Mouse (Mus musculus) hindbrain, embryonic 12.5 days (tissue): Measurements from ENCODE around the gene Prss12. TPM values are rescaled to one million over a fixed set of nuclear protein-coding genes. Genes with fewer than 3 reads are reported as not detected.
"Not testable (repeated sequence)": the region's sequence is repeated elsewhere in the genome, so short reads cannot be mapped to it uniquely, and the experiment has no call there.

ENCODE experiments used
- ATAC-seq: fragments of 200-750 bp; cut with Nextera tagmentation; 2 replicates; pipeline ENCODE4 v1.8.0; 2017; ENCODE audit warnings: moderate TSS enrichment; ENCODE audit not compliant: low FRiP score
- H3K27ac ChIP-seq: fragments of 300-500 bp; sonication (generic); 2 replicates; pipeline ENCODE4 v1.5.1; 2016; ENCODE audit warnings: mild to moderate bottlenecking
- H3K27me3 ChIP-seq: fragments of 300-500 bp; sonication (generic); 2 replicates; pipeline ENCODE4 v1.6.1; 2016; ENCODE audit warnings: mild to moderate bottlenecking
- H3K36me3 ChIP-seq: fragments of 300-500 bp; sonication (generic); 2 replicates; pipeline ENCODE4 v1.6.1; 2016; ENCODE audit warnings: mild to moderate bottlenecking
- H3K4me1 ChIP-seq: fragments of 300-500 bp; sonication (generic); 2 replicates; pipeline ENCODE4 v1.6.1; 2016
- H3K4me2 ChIP-seq: fragments of 300-500 bp; sonication (generic); replicated peaks from 2 replicates; pipeline ENCODE4 v1.6.1; 2016; ENCODE audit warnings: mild to moderate bottlenecking
- H3K4me3 ChIP-seq: fragments of 300-500 bp; sonication (generic); 2 replicates; pipeline ENCODE4 v1.5.1; 2016; ENCODE audit warnings: mild to moderate bottlenecking
- H3K9ac ChIP-seq: fragments of 300-500 bp; sonication (generic); 2 replicates; pipeline ENCODE4 v1.6.1; 2016; ENCODE audit warnings: mild to moderate bottlenecking, moderate library complexity
- H3K9me3 ChIP-seq: fragments of 300-500 bp; sonication (generic); replicated peaks from 2 replicates; pipeline ENCODE4 v1.6.1; 2016; ENCODE audit warnings: mild to moderate bottlenecking
- WGBS: fragments of 180-500 bp; shearing (Covaris S2); methylation state at CpG from one replicate; pipeline ENCODE4 v1.1.7; 2016; 5-methylcytosine and 5-hydroxymethylcytosine counted together
- polyA plus RNA-seq: library from polyadenylated mRNA; unstranded; fragments of >200 nt; fragmentation: Nextera tagmentation; extraction: Ambion mirVana; gene quantifications from 2 replicates; pipeline ENCODE4 v1.2.1, GENCODE M21; 2016

Prss12 gene
- polyA plus RNA-seq, 1 experiment from 2014 or later, result 12.6 TPM

DNA sequence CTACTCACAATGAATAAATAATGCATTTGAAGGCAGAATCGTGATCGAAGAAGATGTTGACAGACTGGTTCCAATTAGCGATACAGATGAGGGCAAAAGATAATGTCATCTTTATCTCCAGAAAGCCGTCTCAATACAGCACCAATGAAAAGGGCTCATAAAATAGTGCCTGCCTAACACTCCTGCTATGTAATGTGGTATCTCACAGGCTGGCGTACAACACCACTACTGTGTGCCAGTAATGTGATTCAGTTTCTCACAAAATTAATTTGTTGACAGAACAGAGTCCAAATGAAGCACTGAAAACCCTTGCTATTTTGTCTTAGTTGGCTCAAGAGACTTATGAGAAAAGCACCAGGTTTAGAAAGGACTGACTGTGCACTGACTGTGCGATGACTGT is 48.4 kb downstream of the Prss12 start:
- Histone ChIP-seq H3K4me2 (no peak overlapping the region), H3K9ac (no peak overlapping the region), H3K36me3 (no peaks in the 10 kb centered on the region), H3K27me3 (no peaks in the 10 kb centered on the region), H3K4me3 (no peak overlapping the region), H3K27ac (no peak overlapping the region), H3K4me1 (no peaks in the 10 kb centered on the region), H3K9me3 (no peaks in the 10 kb centered on the region)
- WGBS, result 78% methylated on average over 6 of the region's 6 CpGs
- no peak for ATAC-seq

DNA sequence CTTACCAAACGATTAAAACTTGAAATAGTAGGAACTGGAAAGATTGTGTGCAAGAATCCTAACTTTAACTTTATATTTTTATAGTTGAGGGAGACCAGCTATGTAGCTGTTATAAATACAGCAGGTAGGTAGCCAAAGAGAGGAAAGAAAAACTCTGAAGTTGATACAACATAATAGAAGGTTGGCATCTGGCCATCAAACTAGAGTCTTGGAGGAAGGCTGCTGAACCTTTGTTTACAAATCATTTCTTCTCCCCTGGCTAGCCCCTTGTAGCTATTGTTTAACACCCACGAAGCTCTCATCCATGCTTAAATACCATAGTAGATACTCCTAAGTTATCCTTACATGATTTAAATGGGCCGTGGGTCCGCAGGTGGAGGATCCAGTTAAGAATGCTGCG is 52.1 kb downstream of the Prss12 start:
- Histone ChIP-seq H3K9me3 (no peaks in the 10 kb centered on the region), H3K27me3 (no peaks in the 10 kb centered on the region), H3K36me3 (no peaks in the 10 kb centered on the region), H3K9ac (no peak overlapping the region), H3K27ac (no peak overlapping the region), H3K4me1 (no peaks in the 10 kb centered on the region), H3K4me2 (no peak overlapping the region), H3K4me3 (no peak overlapping the region)
- WGBS, result 86% methylated on average over 5 of the region's 5 CpGs
- no peak for ATAC-seq

- 94% methylated on average over 2 of the region's 2 CpGs for WGBS
- not testable (repeated sequence) for H3K4me3 ChIP-seq, H3K36me3 ChIP-seq, H3K27ac ChIP-seq, H3K4me1 ChIP-seq, H3K9ac ChIP-seq, H3K9me3 ChIP-seq, ATAC-seq, H3K27me3 ChIP-seq, H3K4me2 ChIP-seq
Observed at GRCm38 (mm10) chr3:123501798-123502197, 55.1 kb downstream of the Prss12 start.

DNA sequence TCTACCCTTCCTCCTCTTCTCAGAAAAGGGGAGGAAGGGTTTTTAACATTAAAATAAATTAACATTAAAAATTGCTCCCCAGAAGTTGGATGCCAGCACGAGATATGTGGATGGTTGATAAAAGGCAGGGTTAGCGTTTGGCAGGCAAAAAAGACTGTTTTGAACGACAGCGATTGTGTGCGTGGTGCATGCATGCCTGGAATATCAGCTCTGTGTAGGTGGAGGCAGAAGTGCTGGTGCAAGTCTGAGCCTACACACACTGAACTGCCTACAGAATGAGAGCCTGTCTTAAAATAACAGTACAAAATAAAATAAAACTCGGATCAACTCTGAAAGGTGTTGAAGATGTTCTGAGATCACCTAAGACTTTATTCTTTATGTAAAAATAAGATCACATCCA is 57.2 kb downstream of the Prss12 start:
- Histone ChIP-seq H3K27ac (no peak overlapping the region), H3K4me2 (no peak overlapping the region), H3K36me3 (peaks cover 4% of the 10 kb centered on the region; the same call in 1 of the 2 replicates), H3K4me3 (no peak overlapping the region), H3K27me3 (no peaks in the 10 kb centered on the region), H3K4me1 (peaks cover 14% of the 10 kb centered on the region), H3K9me3 (no peaks in the 10 kb centered on the region), H3K9ac (no peak overlapping the region)
- ATAC-seq, result no peak
- 83% methylated on average over 6 of the region's 6 CpGs for WGBS

DNA sequence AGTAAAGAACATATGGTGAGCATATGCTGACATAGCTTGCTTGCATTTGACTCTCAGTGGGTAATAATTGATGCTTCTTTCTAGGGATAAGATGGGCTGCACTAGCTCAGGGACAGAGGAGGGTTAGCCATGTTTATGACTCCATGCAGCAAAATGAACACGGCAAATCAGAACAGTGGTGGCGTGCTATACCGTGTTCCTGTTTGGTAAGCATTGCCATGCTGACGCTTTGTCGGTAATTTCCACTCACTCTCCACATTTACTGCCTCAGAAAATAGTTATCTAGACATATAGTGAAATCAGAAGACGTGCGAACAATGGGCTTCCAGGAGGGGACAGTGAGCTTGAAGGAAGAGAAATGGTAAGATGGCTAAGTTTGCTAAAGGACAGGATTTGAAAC is 58.1 kb downstream of the Prss12 start:
- ATAC-seq, result no peak
- Histone ChIP-seq H3K9me3 (no peaks in the 10 kb centered on the region), H3K4me3 (no peak overlapping the region), H3K27me3 (no peaks in the 10 kb centered on the region), H3K27ac (no peak overlapping the region), H3K4me2 (no peak overlapping the region), H3K4me1 (peaks cover 17% of the 10 kb centered on the region), H3K9ac (no peak overlapping the region), H3K36me3 (peaks cover 4% of the 10 kb centered on the region; the same call in 1 of the 2 replicates)
- 90% methylated on average over 7 of the region's 7 CpGs for WGBS

DNA sequence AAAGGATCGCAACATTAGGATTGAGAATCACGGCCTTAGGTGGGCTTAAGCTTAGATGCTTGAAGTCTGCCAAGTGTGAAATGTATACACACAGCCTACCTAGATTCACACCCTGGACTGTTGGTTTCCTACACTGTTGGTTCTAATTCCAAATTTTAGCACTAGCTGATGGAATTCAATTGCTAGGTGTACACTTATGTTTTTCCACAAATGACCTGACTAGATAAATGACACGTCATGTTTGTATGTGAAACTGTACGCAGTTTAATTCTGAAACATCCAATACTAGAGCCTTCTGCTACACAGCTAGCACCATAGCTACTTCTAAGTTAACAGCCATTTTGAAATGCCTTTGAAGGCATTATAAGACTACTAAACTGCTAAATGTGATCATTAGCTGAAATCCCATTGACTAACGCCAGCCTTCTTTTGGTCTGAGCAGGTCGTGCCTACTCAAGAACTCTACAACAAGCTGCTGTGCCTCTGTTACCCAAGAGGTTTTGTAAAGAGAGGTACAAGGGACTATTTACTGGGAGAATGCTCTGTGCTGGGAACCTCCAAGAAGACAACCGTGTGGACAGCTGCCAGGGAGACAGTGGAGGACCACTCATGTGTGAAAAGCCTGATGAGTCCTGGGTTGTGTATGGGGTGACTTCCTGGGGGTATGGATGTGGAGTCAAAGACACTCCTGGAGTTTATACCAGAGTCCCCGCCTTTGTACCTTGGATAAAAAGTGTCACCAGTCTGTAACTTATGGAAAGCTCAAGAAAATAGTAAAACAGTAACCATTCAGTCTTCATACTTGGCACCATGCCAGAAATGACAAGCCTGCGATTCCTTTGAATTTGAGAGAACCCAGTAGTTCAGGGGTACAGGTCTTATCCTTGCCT is 59.3 kb downstream of the Prss12 start:
- H3K27ac ChIP-seq, result no peak overlapping the region
- 55% methylated on average over 9 of the region's 9 CpGs for WGBS
- H3K36me3 ChIP-seq, result peaks cover 4% of the 10 kb centered on the region; the same call in 1 of the 2 replicates
- ATAC-seq, result no peak
- no peak overlapping the region for H3K9ac ChIP-seq
- no peaks in the 10 kb centered on the region for H3K9me3 ChIP-seq
- H3K4me3 ChIP-seq, result no peak overlapping the region
- H3K27me3 ChIP-seq, result no peaks in the 10 kb centered on the region
- H3K4me1 ChIP-seq, result peaks cover 17% of the 10 kb centered on the region
- peak overlapping the region; percentile 72 for H3K4me2 ChIP-seq

DNA sequence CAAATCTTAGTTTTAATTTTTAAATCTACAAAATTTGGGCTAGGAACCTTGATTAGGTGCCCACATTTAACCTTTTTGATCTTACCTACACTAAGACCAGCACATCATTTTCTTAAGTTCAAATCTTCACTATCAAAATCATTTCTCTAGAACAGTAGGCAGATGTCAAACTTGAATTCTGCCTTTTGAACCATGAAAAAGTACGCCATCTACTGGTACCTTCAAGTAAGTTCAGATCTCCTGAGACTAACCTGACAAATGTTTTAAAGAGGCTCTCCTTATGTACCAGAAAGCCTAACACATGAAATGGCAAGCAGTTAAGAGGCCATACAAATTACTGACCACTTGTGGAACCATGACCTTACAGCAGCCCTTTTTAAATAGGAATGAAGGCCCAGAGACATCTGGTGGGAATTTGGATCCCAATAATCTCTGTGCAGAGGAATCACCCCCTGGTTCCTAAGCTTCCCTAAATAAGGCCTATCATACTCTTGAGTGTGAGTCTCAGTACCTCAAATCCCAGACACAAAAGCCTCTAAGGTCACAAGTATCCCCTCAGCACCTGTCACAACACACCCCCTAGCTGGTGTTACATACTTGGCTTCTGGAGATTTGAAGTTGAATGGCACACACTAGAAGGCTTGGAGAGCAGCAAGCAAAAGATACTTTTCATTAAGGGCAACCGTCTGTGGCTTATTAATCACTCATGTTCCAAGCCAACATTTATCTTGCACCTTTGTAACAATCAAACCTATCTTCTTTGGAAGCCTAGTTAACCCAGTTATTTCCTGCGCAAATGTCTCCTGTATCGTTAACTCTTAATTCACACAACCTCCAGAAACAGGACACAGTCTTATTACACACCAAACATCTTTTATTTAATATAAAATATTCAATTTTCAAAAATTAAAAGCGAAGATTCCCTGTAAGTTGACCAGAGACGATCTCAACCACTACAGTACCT is 60.3 kb downstream of the Prss12 start:
- Histone ChIP-seq H3K4me2 (peak overlapping the region; percentile 72), H3K4me3 (peak overlapping the region; percentile 71), H3K9ac (peak overlapping the region; percentile 83), H3K27ac (0 out of 2 replicates have a peak overlapping the region, but pooled peaks have one; percentile 35), H3K27me3 (no peaks in the 10 kb centered on the region), H3K36me3 (peaks cover 4% of the 10 kb centered on the region; the same call in 1 of the 2 replicates), H3K9me3 (no peaks in the 10 kb centered on the region), H3K4me1 (peaks cover 17% of the 10 kb centered on the region)
- ATAC-seq, result no peak
- WGBS, result 8% methylated on average over 6 of the region's 6 CpGs

DNA sequence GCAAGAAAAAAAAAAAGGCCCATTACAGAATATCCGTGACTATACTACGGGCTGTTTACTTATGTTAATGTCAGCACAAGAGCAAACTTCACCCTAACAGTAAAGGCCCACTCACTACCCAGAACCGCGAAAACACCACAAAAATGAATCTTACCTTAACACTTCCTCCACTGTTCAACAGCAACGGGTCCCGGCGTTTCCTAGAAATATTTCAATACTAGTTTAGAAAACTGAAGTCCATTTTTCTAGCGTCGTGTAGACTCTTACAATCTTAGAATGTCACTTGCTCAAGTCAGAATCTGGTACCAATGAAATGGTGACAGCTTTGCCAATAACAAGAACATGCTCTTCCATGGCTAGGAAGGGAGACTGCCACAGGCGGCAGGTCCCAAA is 60.9 kb downstream of the Prss12 start:
- Histone ChIP-seq H3K27ac (peak overlapping the region; percentile 84), H3K36me3 (peaks cover 4% of the 10 kb centered on the region; the same call in 1 of the 2 replicates), H3K9me3 (no peaks in the 10 kb centered on the region), H3K4me2 (peak overlapping the region; percentile 72), H3K4me3 (peak overlapping the region; percentile 71), H3K9ac (peak overlapping the region; percentile 83), H3K27me3 (no peaks in the 10 kb centered on the region), H3K4me1 (peaks cover 17% of the 10 kb centered on the region)
- WGBS, result under 1% methylated on average over 10 of the region's 10 CpGs
- ATAC-seq, result no peak

DNA sequence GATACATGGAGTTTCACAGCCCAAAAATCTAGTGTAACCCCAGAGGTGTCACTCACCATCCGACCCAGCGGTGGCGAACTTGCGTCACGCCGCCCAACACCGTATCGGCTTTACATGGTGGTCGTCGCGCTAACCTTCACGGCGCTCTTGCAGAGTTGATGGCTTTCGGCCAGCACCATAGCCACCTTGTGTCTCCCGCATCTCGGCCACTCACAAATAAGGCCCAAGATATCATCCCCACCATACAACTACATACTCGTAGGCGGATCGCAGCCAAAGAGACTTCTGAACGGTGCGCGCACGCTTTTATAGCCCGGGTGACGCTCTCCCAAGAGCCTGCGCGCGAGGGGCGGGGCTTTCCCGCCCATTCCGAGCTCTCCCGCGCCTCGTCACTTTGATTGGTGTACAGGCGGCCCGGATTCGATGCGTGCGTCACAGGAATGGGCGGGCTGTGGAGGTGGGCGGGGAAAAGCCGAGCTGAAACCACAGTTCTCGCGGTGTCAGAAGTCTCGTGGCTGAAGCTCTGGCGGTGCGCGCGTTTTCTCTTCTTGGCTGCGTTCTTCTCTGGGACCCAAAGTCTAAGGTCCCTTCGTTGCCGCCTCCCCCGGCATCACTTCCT is 61.5 kb downstream of the Prss12 start:
- H3K9me3 ChIP-seq, result no peaks in the 10 kb centered on the region
- no peaks in the 10 kb centered on the region for H3K27me3 ChIP-seq
- under 1% methylated on average over 53 of the region's 53 CpGs for WGBS
- peak overlapping the region; percentile 72 for H3K4me2 ChIP-seq
- ATAC-seq, result peak; percentile 98
- H3K4me3 ChIP-seq, result peak overlapping the region; percentile 71
- peak overlapping the region; percentile 98 for H3K27ac ChIP-seq
- peaks cover 17% of the 10 kb centered on the region for H3K4me1 ChIP-seq
- peak overlapping the region; percentile 88 for H3K9ac ChIP-seq
- H3K36me3 ChIP-seq, result peaks cover 4% of the 10 kb centered on the region; the same call in 1 of the 2 replicates

DNA sequence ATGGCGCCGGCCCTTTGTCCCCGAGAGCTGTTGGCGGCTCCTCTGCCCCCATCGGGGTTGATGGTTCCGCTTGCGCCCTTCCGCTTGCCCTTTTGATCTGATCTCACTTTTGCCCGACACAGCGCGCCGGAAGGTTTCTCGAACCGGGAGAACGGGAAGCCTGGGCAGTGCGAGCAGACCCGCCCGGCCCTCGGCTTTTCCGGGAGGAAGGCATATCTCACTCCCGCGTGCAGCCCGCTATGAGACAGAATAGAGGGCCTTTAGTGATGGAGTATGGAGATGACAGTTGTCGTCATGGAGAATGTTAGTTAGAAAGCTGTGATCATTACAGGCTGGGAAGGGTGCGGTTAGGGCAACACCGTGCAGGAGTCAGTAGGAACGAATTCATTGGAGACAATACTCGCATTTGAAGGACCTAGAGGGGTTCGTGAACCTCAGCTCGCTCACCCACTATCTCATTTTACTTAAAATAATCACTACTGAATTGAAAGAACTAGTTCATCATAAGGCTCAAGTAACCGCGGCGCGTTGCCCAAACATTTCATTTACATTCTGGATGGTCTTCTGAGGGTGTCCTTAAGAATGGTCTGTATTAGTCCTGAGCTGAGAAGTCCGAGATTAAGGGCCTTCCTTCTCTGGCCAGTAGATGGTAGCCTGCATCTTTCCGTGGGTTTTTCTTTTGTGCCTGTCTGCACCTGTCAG is 62.1 kb downstream of the Prss12 start:
- Histone ChIP-seq H3K9ac (peak overlapping the region; percentile 88), H3K4me1 (peaks cover 17% of the 10 kb centered on the region), H3K4me2 (peak overlapping the region; percentile 56), H3K36me3 (peaks cover 4% of the 10 kb centered on the region; the same call in 1 of the 2 replicates), H3K4me3 (peak overlapping the region; percentile 71), H3K9me3 (no peaks in the 10 kb centered on the region), H3K27ac (peak overlapping the region; percentile 98), H3K27me3 (no peaks in the 10 kb centered on the region)
- WGBS, result 1% methylated on average over 36 of the region's 36 CpGs
- ATAC-seq, result peak; percentile 76

DNA sequence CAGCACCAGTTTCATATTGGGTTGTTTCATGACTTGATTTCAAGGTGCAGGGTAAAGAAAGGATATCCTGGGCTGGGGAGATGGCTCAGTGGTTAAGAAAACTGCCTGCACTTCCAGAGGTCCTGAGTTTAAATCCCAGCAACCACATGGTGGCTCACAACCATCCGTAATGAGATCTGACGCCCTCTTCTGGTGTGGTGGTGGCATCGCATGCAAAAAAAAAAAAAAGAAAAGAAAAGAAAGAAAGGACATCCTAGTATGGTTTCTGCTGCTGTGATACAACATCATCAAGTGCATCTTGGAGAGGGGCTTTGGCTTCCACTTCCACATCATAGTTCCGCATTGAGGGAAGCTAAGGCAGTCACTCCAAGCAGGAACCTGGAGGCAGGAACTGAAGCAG is 65.1 kb downstream of the Prss12 start:
- WGBS, result 59% methylated on average over 4 of the region's 4 CpGs
- H3K27me3 ChIP-seq, result no peaks in the 10 kb centered on the region

More for the DNA sequence above, 65.1 kb downstream of the Prss12 start:
- H3K4me1 ChIP-seq, result peaks cover 9% of the 10 kb centered on the region
- no peak overlapping the region for H3K27ac ChIP-seq
- no peaks in the 10 kb centered on the region for H3K36me3 ChIP-seq
- H3K9ac ChIP-seq, result no peak overlapping the region
- no peak overlapping the region for H3K4me3 ChIP-seq
- no peak for ATAC-seq
- H3K9me3 ChIP-seq, result no peaks in the 10 kb centered on the region
- no peak overlapping the region for H3K4me2 ChIP-seq
